Mouse (Mus musculus) CH12.LX (cell line): ENCODE measurements around the gene Sema6d.

ENCODE experiments used
- CHD2 ChIP-seq: IDR thresholded peaks from 2 replicates; pipeline ENCODE4 v1.6.1; 2011; ENCODE audit warnings: low read length, improper control_type of control experiment
- CTCF ChIP-seq, 2 experiments: IDR thresholded peaks in 1 of 2; conservative IDR thresholded peaks in 1 of 2; 2 replicates each; pipeline ENCODE4 v1.5.1; 2011 to 2012; ENCODE audit warnings: low read depth in 2 of 2, low read length in 2 of 2, improper control_type of control experiment in 1 of 2, inconsistent platforms in 1 of 2, mild to moderate bottlenecking in 1 of 2, moderate library complexity in 1 of 2
- E2F4 ChIP-seq: IDR thresholded peaks from 2 replicates; pipeline ENCODE4 v1.6.1; 2011; ENCODE audit warnings: low read depth, low read length, improper control_type of control experiment; ENCODE audit not compliant: insufficient replicate concordance
- ELF1 ChIP-seq: IDR thresholded peaks from 2 replicates; pipeline ENCODE4 v1.6.1; 2014; ENCODE audit warnings: low read depth, mild to moderate bottlenecking, inconsistent platforms, low read length, improper control_type of control experiment
- EP300 ChIP-seq: IDR thresholded peaks from 2 replicates; pipeline ENCODE4 v1.6.1; 2011; ENCODE audit warnings: low read length, improper control_type of control experiment
- MXI1 ChIP-seq: IDR thresholded peaks from 2 replicates; pipeline ENCODE4 v1.6.1; 2011; ENCODE audit warnings: mild to moderate bottlenecking, low read depth, low read length, improper control_type of control experiment
- MYC ChIP-seq: IDR thresholded peaks from 2 replicates; pipeline ENCODE4 v1.6.1; 2011; ENCODE audit warnings: low read depth, mild to moderate bottlenecking, improper control_type of control experiment, low read length
- NRF1 ChIP-seq: IDR thresholded peaks from 2 replicates; pipeline ENCODE4 v1.6.1; 2014; ENCODE audit warnings: low read depth, mild to moderate bottlenecking, inconsistent platforms, low read length, improper control_type of control experiment, moderate library complexity
- POLR2A ChIP-seq: IDR thresholded peaks from 2 replicates; pipeline ENCODE4 v1.6.1; 2011; ENCODE audit warnings: low read depth, mild to moderate bottlenecking, improper control_type of control experiment, low read length
- RAD21 ChIP-seq: IDR thresholded peaks from 2 replicates; pipeline ENCODE4 v1.6.1; 2011; ENCODE audit warnings: low read depth, mild to moderate bottlenecking, low read length, improper control_type of control experiment, moderate library complexity
- TCF12 ChIP-seq: IDR thresholded peaks from 2 replicates; pipeline ENCODE4 v1.6.1; 2014; ENCODE audit warnings: low read depth, mild to moderate bottlenecking, inconsistent platforms, low read length, improper control_type of control experiment
- UBTF ChIP-seq: IDR thresholded peaks from 2 replicates; pipeline ENCODE4 v1.6.1; 2012; ENCODE audit warnings: low read depth, mild to moderate bottlenecking, inconsistent platforms, low read length, improper control_type of control experiment, moderate library complexity
- ZNF384 ChIP-seq: IDR thresholded peaks from 2 replicates; pipeline ENCODE4 v1.6.1; 2012; ENCODE audit warnings: low read depth, low read length, improper control_type of control experiment, inconsistent platforms

- no peak for TF ChIP-seq TCF12
- no peak for TF ChIP-seq E2F4
- TF ChIP-seq CTCF (conservative IDR thresholded peaks at IDR 0.05 in 1 of 2, IDR thresholded peaks at IDR 0.05 in 1 of 2; ENCODE audit: low read depth in 2 of 2, low read length in 2 of 2): no peak
- TF ChIP-seq POLR2A: no peak
- no peak for TF ChIP-seq ZNF384
- TF ChIP-seq NRF1: no peak
- TF ChIP-seq MXI1: no peak
- TF ChIP-seq CHD2: no peak
- TF ChIP-seq UBTF: no peak
- no peak for TF ChIP-seq RAD21
- no peak for TF ChIP-seq MYC
- TF ChIP-seq EP300: no peak
- no peak for TF ChIP-seq ELF1
These were observed 37.1 kb downstream of the Sema6d start for GRCm38 (mm10) chr2:124126853-124127252.
